Mouse (Mus musculus) cerebellum, adult 2 months (tissue): ENCODE results near the gene Tmem270. TPM values are rescaled to one million over a fixed set of nuclear protein-coding genes. Genes with fewer than 3 reads are reported as not detected.

Experiments
- DNase-seq, 2 experiments: peaks; one replicate each; pipeline ENCODE4 v3.0.0; 2021
- H3K27ac ChIP-seq: fragments of 200-500 bp; 2 replicates; pipeline ENCODE4 v1.5.1; 2012; ENCODE audit warnings: low read length, control low read depth, inconsistent platforms; ENCODE audit not compliant: insufficient read depth
- H3K27me3 ChIP-seq: fragments of 200-500 bp; 2 replicates; pipeline ENCODE4 v1.6.1; 2012; ENCODE audit warnings: inconsistent platforms, mild to moderate bottlenecking, low read length, moderate library complexity; ENCODE audit not compliant: control insufficient read depth, insufficient read depth
- H3K4me1 ChIP-seq: fragments of 200-500 bp; 2 replicates; pipeline ENCODE4 v1.6.1; 2011; ENCODE audit warnings: low read length; ENCODE audit not compliant: control insufficient read depth, insufficient read depth
- H3K4me3 ChIP-seq: fragments of 200-500 bp; replicated peaks from 2 replicates; pipeline ENCODE3; 2011; ENCODE audit warnings: mild to moderate bottlenecking, low read depth, low read length, control low read depth; ENCODE audit not compliant: insufficient read depth
- CTCF ChIP-seq: fragments of 200-500 bp; IDR thresholded peaks from 2 replicates; pipeline ENCODE4 v1.5.1; 2011; ENCODE audit warnings: low read depth, mild to moderate bottlenecking, control low read depth, low read length, moderate library complexity, borderline replicate concordance; ENCODE audit not compliant: insufficient read depth
- POLR2A ChIP-seq: fragments of 200-500 bp; IDR thresholded peaks from 2 replicates; pipeline ENCODE4 v1.6.1; 2011; ENCODE audit warnings: low read length, control low read depth, borderline replicate concordance; ENCODE audit not compliant: insufficient read depth
- WGBS: fragments of 180-500 bp; shearing (Covaris S2); methylation state at CpG from one replicate; pipeline ENCODE4 v1.1.7; 2018; 5-methylcytosine and 5-hydroxymethylcytosine counted together
- polyA plus RNA-seq: library from polyadenylated mRNA; depleted of rRNA; stranded (reverse); fragments of >200 nt; gene quantifications from 2 replicates; pipeline ENCODE4 v1.2.3, GENCODE M21; 2012

Tmem270 gene
- polyA plus RNA-seq, 1 experiment, result not detected

- H3K27ac ChIP-seq, result no peak overlapping the region
- 8% methylated on average over 21 of the region's 21 CpGs for WGBS
- no peak overlapping the region for H3K4me3 ChIP-seq
- DNase-seq, result peak; percentile 28 to 42
- peaks cover 6% of the 10 kb centered on the region; the same call in 1 of the 2 replicates for H3K4me1 ChIP-seq
- no peak for TF ChIP-seq CTCF
- TF ChIP-seq POLR2A, result no peak
- H3K27me3 ChIP-seq, result no peaks in the 10 kb centered on the region
Observed at GRCm38 (mm10) chr5:134873956-134874879, 32.3 kb downstream of the Tmem270 start.

GRCm38 (mm10) chr5:134873034-134873433 is 33.5 kb downstream of the Tmem270 start:
- peak in 1 of 2 experiments; percentile 13 for DNase-seq
- no peak overlapping the region for H3K27ac ChIP-seq
- no peak for TF ChIP-seq CTCF
- TF ChIP-seq POLR2A, result no peak
- WGBS, result 86% methylated on average over 8 of the region's 8 CpGs
- peaks cover 6% of the 10 kb centered on the region; the same call in 1 of the 2 replicates for H3K4me1 ChIP-seq
- H3K4me3 ChIP-seq, result no peak overlapping the region
- H3K27me3 ChIP-seq, result no peaks in the 10 kb centered on the region

GRCm38 (mm10) chr5:134872597-134872996 is 33.9 kb downstream of the Tmem270 start:
- H3K4me1 ChIP-seq, result peaks cover 6% of the 10 kb centered on the region; the same call in 1 of the 2 replicates
- H3K4me3 ChIP-seq, result no peak overlapping the region
- WGBS, result 52% methylated on average over 5 of the region's 5 CpGs
- no peaks in the 10 kb centered on the region for H3K27me3 ChIP-seq
- no peak overlapping the region for H3K27ac ChIP-seq
- no peak for TF ChIP-seq CTCF
- no peak for TF ChIP-seq POLR2A
- DNase-seq, result peak in 1 of 2 experiments; percentile 9

GRCm38 (mm10) chr5:134868506-134868905 is 38.0 kb downstream of the Tmem270 start:
- TF ChIP-seq POLR2A (no peak), CTCF (no peak)
- 51% methylated on average over 5 of the region's 5 CpGs for WGBS

GRCm38 (mm10) chr5:134867320-134868144 is 39.0 kb downstream of the Tmem270 start:
- H3K4me3 ChIP-seq, result no peak overlapping the region
- no peak for DNase-seq
- H3K27me3 ChIP-seq, result no peaks in the 10 kb centered on the region
- peaks cover 6% of the 10 kb centered on the region; the same call in 1 of the 2 replicates for H3K4me1 ChIP-seq
- WGBS, result 23% methylated on average over 18 of the region's 18 CpGs
- no peak overlapping the region for H3K27ac ChIP-seq
- TF ChIP-seq POLR2A (no peak), CTCF (no peak)

More at GRCm38 (mm10) chr5:134868506-134868905, 38.0 kb downstream of the Tmem270 start:
- peaks cover 6% of the 10 kb centered on the region; the same call in 1 of the 2 replicates for H3K4me1 ChIP-seq
- no peak overlapping the region for H3K4me3 ChIP-seq
- no peak for DNase-seq
- no peak overlapping the region for H3K27ac ChIP-seq
- H3K27me3 ChIP-seq, result no peaks in the 10 kb centered on the region

GRCm38 (mm10) chr5:134865158-134865557 is 41.4 kb downstream of the Tmem270 start:
- peaks cover 6% of the 10 kb centered on the region; the same call in 1 of the 2 replicates for H3K4me1 ChIP-seq
- H3K27me3 ChIP-seq, result no peaks in the 10 kb centered on the region
- peak; percentile 48 to 60 for DNase-seq
- TF ChIP-seq POLR2A, result no peak
- peak; percentile 27; the same call in 1 of the 2 replicates for TF ChIP-seq CTCF
- H3K4me3 ChIP-seq, result no peak overlapping the region
- H3K27ac ChIP-seq, result no peak overlapping the region
- WGBS, result 16% methylated on average over 8 of the region's 8 CpGs

GRCm38 (mm10) chr5:134861902-134862497 is 44.5 kb downstream of the Tmem270 start:
- H3K4me3 ChIP-seq, result no peak overlapping the region
- no peaks in the 10 kb centered on the region for H3K27me3 ChIP-seq
- DNase-seq, result no peak
- WGBS, result 31% methylated on average over 16 of the region's 16 CpGs
- no peak overlapping the region for H3K27ac ChIP-seq
- peaks cover 6% of the 10 kb centered on the region; the same call in 1 of the 2 replicates for H3K4me1 ChIP-seq
- TF ChIP-seq POLR2A (no peak), CTCF (no peak)
